In the genomic region with DNA sequence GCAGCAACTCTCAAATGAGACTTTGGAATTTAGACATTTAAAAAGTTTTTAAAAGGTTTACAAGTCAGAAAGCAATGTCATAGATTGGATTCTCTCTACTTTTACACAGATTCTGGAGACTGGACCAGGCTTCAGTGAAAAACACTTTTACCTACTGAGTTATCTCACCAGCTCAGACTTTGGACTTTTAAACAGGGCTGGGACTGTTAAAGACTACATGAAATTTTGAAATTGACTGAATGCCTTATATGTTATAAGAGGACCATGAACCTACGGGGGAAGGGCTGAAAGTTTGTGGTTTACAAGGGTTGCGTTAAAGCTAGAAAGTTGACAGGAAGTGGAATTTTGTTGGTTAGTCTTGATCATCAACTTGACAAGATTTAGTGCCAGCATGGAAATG, we compare ENCODE assay signal across 23 mouse cellular contexts. TPM values are rescaled to one million over a fixed set of nuclear protein-coding genes. Genes with fewer than 3 reads are reported as not detected.
DNase-seq lines count a peak whose midpoint lies in the region; ATAC-seq and TF ChIP-seq lines count a peak whose summit lies in the region.
"Had no signal": no experiment of that assay in that cellular context is flagged by ENCODE, and none has a peak within 500 bp of the region (broad histone marks: within the 10 kb centered on the region; RNA-seq: fewer than 3 reads in every experiment).

No protein-coding gene starts in this region.

- no peak for TF ChIP-seq CTCF in liver, adult 2 months (IDR thresholded peaks at IDR 0.05; ENCODE audit: low read depth, low read length)
- no peak for TF ChIP-seq CTCF in kidney, adult 2 months (conservative IDR thresholded peaks at IDR 0.05; ENCODE audit: insufficient read depth, insufficient read length, low read depth, low read length)

- H3K79me2 ChIP-seq in liver, adult 2 months (ENCODE audit: control insufficient read depth, insufficient read depth, low read length) = no peaks in the 10 kb centered on the region

- no peaks in the 10 kb centered on the region for H3K27me3 ChIP-seq in liver, adult 2 months (ENCODE audit: control insufficient read depth, insufficient read depth, low read length)
- H3K27me3 ChIP-seq in liver, embryonic 11.5 days (replicated peaks; ENCODE audit: control insufficient read depth, insufficient read depth, low read length) = no peaks in the 10 kb centered on the region
- H3K27me3 ChIP-seq in intestine, embryonic 16.5 days (replicated peaks; ENCODE audit: control insufficient read depth, insufficient read depth, low read length) = no peaks in the 10 kb centered on the region
- no peaks in the 10 kb centered on the region for H3K27me3 ChIP-seq in kidney, adult 2 months (replicated peaks; ENCODE audit: control insufficient read depth, insufficient read depth, low read length)
- H3K27me3 ChIP-seq: embryonic facial prominence, embryonic 13.5 days; forebrain, embryonic 12.5 days; heart, embryonic 15.5 days had no signal

- H3K4me3 ChIP-seq in liver, adult 2 months (ENCODE audit: insufficient read depth, low read depth, low read length) = no peak overlapping the region
- no peak overlapping the region for H3K4me3 ChIP-seq in liver, embryonic 11.5 days (ENCODE audit: low read depth, low read length)
- no peak overlapping the region for H3K4me3 ChIP-seq in intestine, embryonic 16.5 days (ENCODE audit: low read length)
- H3K4me3 ChIP-seq in kidney, adult 2 months (ENCODE audit: insufficient read depth, low read depth, low read length) = no peak overlapping the region
- H3K4me3 ChIP-seq: embryonic facial prominence, embryonic 13.5 days; forebrain, embryonic 12.5 days; heart, adult 2 months; heart, embryonic 15.5 days had no signal

- ATAC-seq in liver, embryonic 11.5 days (replicated peaks; ENCODE audit: low FRiP score) = no peak
- ATAC-seq in intestine, embryonic 16.5 days = peak; percentile 87
- peak; percentile 46; the same call in 1 of the 2 replicates for ATAC-seq in megakaryocyte progenitor cell, adult 5-6 weeks (replicated peaks; ENCODE audit: poor library complexity)
- ATAC-seq: CD4-positive, CD25-positive, alpha-beta regulatory T cell, adult 4 months; forebrain, embryonic 16.5 days had no signal

- peaks cover 7% of the 10 kb centered on the region; the same call in 1 of the 2 replicates for H3K4me1 ChIP-seq in liver, adult 2 months (ENCODE audit: control insufficient read depth, insufficient read depth, low read length)
- H3K4me1 ChIP-seq in liver, embryonic 11.5 days (replicated peaks; ENCODE audit: control insufficient read depth, insufficient read depth, low read length) = no peaks in the 10 kb centered on the region
- no peaks in the 10 kb centered on the region for H3K4me1 ChIP-seq in intestine, embryonic 16.5 days (ENCODE audit: control insufficient read depth, insufficient read depth, low read length)
- no peaks in the 10 kb centered on the region for H3K4me1 ChIP-seq in kidney, adult 2 months (ENCODE audit: control insufficient read depth, insufficient read depth, low read length)
- H3K4me1 ChIP-seq: forebrain, embryonic 12.5 days; heart, embryonic 15.5 days had no signal

- H3K9me3 ChIP-seq in liver, embryonic 11.5 days (ENCODE audit: control insufficient read depth, low read length) = no peaks in the 10 kb centered on the region
- no peaks in the 10 kb centered on the region for H3K9me3 ChIP-seq in intestine, embryonic 16.5 days (ENCODE audit: control insufficient read depth, low read length)
- H3K9me3 ChIP-seq: embryonic facial prominence, embryonic 13.5 days; forebrain, embryonic 12.5 days; heart, embryonic 15.5 days had no signal

- 17% methylated on average over 2 of the region's 2 CpGs for WGBS in liver, adult 2 months
- WGBS in liver, embryonic 11.5 days = 53% methylated on average over 2 of the region's 2 CpGs
- WGBS in intestine, embryonic 16.5 days = 61% methylated on average over 2 of the region's 2 CpGs
- WGBS in kidney, adult 2 months = 90% methylated on average over 2 of the region's 2 CpGs

- no peak overlapping the region for H3K27ac ChIP-seq in liver, adult 2 months (replicated peaks; ENCODE audit: insufficient read depth, low read depth, low read length)
- H3K27ac ChIP-seq in liver, embryonic 11.5 days (ENCODE audit: low read depth, low read length) = no peak overlapping the region
- no peak overlapping the region for H3K27ac ChIP-seq in intestine, embryonic 16.5 days (ENCODE audit: low read length)
- no peak overlapping the region for H3K27ac ChIP-seq in kidney, adult 2 months (ENCODE audit: insufficient read depth, low read depth, low read length)
- H3K27ac ChIP-seq: embryonic facial prominence, embryonic 13.5 days; forebrain, embryonic 12.5 days; heart, adult 2 months; heart, embryonic 15.5 days; hindbrain, embryonic 14.5 days had no signal

- no peak overlapping the region for H3K4me2 ChIP-seq in liver, embryonic 11.5 days
- H3K4me2 ChIP-seq in intestine, embryonic 16.5 days (ENCODE audit: low read depth, low read length) = no peak overlapping the region
- H3K4me2 ChIP-seq: embryonic facial prominence, embryonic 13.5 days; forebrain, embryonic 12.5 days; heart, embryonic 11.5 days; heart, embryonic 15.5 days; hindbrain, embryonic 14.5 days had no signal

- DNase-seq in liver, adult 2 months (ENCODE audit: extremely low read depth, low read depth, low spot score) = peak; percentile 81
- DNase-seq in liver, embryonic 11.5 days (ENCODE audit: low spot score) = no peak
- DNase-seq in embryo, embryonic 10.5 days (ENCODE audit: low spot score) = no peak
- no peak for DNase-seq in thymus, adult 18-20 months
- no peak for DNase-seq in kidney, adult 2 months
- DNase-seq: adrenal gland, postnatal 10 days; B cell, adult 2 months; cerebellum, adult 11 months; cerebellum, adult 8-10 months; cerebellum, postnatal 14 days; gastrocnemius, postnatal 10 days; heart, adult 2 months; heart, postnatal 14 days had no signal

- TF ChIP-seq POLR2A in liver, adult 2 months (IDR thresholded peaks at IDR 0.05; ENCODE audit: extremely low read depth, insufficient read depth, low read length) = no peak
- TF ChIP-seq POLR2A in kidney, adult 2 months (IDR thresholded peaks at IDR 0.05; ENCODE audit: low read depth, low read length) = no peak

- H3K9ac ChIP-seq in liver, adult 2 months (ENCODE audit: low read depth, low read length) = no peak overlapping the region
- H3K9ac ChIP-seq in liver, embryonic 11.5 days (ENCODE audit: low read depth, low read length) = no peak overlapping the region
- H3K9ac ChIP-seq in intestine, embryonic 16.5 days (ENCODE audit: low read depth, low read length) = no peak overlapping the region
- H3K9ac ChIP-seq: embryonic facial prominence, embryonic 13.5 days; forebrain, embryonic 12.5 days; heart, embryonic 15.5 days; hindbrain, embryonic 14.5 days had no signal

- no peaks in the 10 kb centered on the region for H3K36me3 ChIP-seq in liver, adult 2 months (ENCODE audit: control insufficient read depth, insufficient read depth, low read length)
- H3K36me3 ChIP-seq in liver, embryonic 11.5 days (ENCODE audit: control insufficient read depth, insufficient read depth, low read length) = no peaks in the 10 kb centered on the region
- no peaks in the 10 kb centered on the region for H3K36me3 ChIP-seq in intestine, embryonic 16.5 days (ENCODE audit: control insufficient read depth, insufficient read depth, low read length)
- no peaks in the 10 kb centered on the region for H3K36me3 ChIP-seq in kidney, adult 2 months (ENCODE audit: control insufficient read depth, insufficient read depth, low read length)
- H3K36me3 ChIP-seq: embryonic facial prominence, embryonic 13.5 days; forebrain, embryonic 12.5 days; G1E; heart, embryonic 15.5 days had no signal

RNA-seq across cellular contexts. Expression of gene Bmp2, which starts 34.1 kb away (rescaled TPM):
- total RNA-seq in liver, adult 2 months (2014; rRNA removed) = 7.2 and 8.1 TPM in 2 replicates
- 4.2 and 5.5 TPM in 2 replicates for polyA plus RNA-seq in liver, adult 2 months (2012; rRNA removed)
- polyA plus RNA-seq in liver, embryonic 11.5 days (2014; fragmentation: Nextera tagmentation; extraction: Ambion mirVana) = 7.1 and 8.4 TPM in 2 replicates
- 12.1 and 14.3 TPM in 2 replicates for polyA plus RNA-seq in intestine, embryonic 16.5 days (2015; fragmentation: Nextera tagmentation; extraction: Ambion mirVana)
- not detected in 2 replicates for total RNA-seq in megakaryocyte progenitor cell, adult 5-6 weeks (2015)
- 0.14 TPM in 1 of 2 replicates, not detected in the other for total RNA-seq in megakaryocyte progenitor cell, adult 5-6 weeks (2017)
- 1.3 and 2.1 TPM in 2 replicates for polyA plus RNA-seq in kidney, adult 2 months (2012; rRNA removed)
- polyA plus RNA-seq: CD4-positive, CD25-positive, alpha-beta regulatory T cell, adult 4 months; G1E had no signal
